ENCODE assay signal across 7 mouse cellular contexts in genomic region chr4:97757978-97758461, GRCm38 (mm10). TPM values are rescaled to one million over a fixed set of nuclear protein-coding genes. Genes with fewer than 3 reads are reported as not detected.
DNase-seq lines count a peak whose midpoint lies in the region; ATAC-seq and TF ChIP-seq lines count a peak whose summit lies in the region.

No protein-coding gene starts in this region.

- peak overlapping the region; percentile 67 for H3K4me2 ChIP-seq in heart, embryonic 12.5 days
- peak overlapping the region; percentile 74 for H3K4me2 ChIP-seq in kidney, embryonic 16.5 days (replicated peaks; ENCODE audit: low read depth, low read length)
- H3K4me2 ChIP-seq in lung, embryonic 15.5 days = peak overlapping the region; percentile 70

- peak overlapping the region; percentile 86 for H3K27ac ChIP-seq in heart, embryonic 12.5 days (ENCODE audit: poor library complexity, severe bottlenecking)
- H3K27ac ChIP-seq in kidney, embryonic 16.5 days (ENCODE audit: low read length) = peak overlapping the region; percentile 72
- H3K27ac ChIP-seq in lung, embryonic 15.5 days = peak overlapping the region; percentile 60

- 1% methylated on average over 14 of the region's 14 CpGs for WGBS in heart, embryonic 12.5 days
- WGBS in kidney, embryonic 16.5 days = under 1% methylated on average over 14 of the region's 14 CpGs
- 3% methylated on average over 14 of the region's 14 CpGs for WGBS in lung, embryonic 15.5 days

- peak overlapping the region; percentile 64 for H3K4me3 ChIP-seq in E14TG2a.4 (replicated peaks; ENCODE audit: low read length)
- peak overlapping the region; percentile 72 for H3K4me3 ChIP-seq in heart, embryonic 12.5 days
- H3K4me3 ChIP-seq in kidney, embryonic 16.5 days (ENCODE audit: low read length) = peak overlapping the region; percentile 60
- peak overlapping the region; percentile 54 for H3K4me3 ChIP-seq in lung, embryonic 15.5 days

- H3K9ac ChIP-seq in heart, embryonic 12.5 days = peak overlapping the region; percentile 76
- H3K9ac ChIP-seq in kidney, embryonic 16.5 days (replicated peaks; ENCODE audit: low read length) = peak overlapping the region; percentile 71
- H3K9ac ChIP-seq in lung, embryonic 15.5 days = peak overlapping the region; percentile 36

- H3K9me3 ChIP-seq in E14TG2a.4 (ENCODE audit: low read length) = peaks cover 5% of the 10 kb centered on the region
- H3K9me3 ChIP-seq in heart, embryonic 12.5 days (replicated peaks) = no peaks in the 10 kb centered on the region
- H3K9me3 ChIP-seq in kidney, embryonic 16.5 days (ENCODE audit: low read length) = no peaks in the 10 kb centered on the region
- H3K9me3 ChIP-seq in lung, embryonic 15.5 days = no peaks in the 10 kb centered on the region

- peaks cover 67% of the 10 kb centered on the region for H3K27me3 ChIP-seq in E14TG2a.4 (ENCODE audit: insufficient read depth, low read length)
- H3K27me3 ChIP-seq in heart, embryonic 12.5 days (replicated peaks) = no peaks in the 10 kb centered on the region
- H3K27me3 ChIP-seq in kidney, embryonic 16.5 days (ENCODE audit: insufficient read depth, low read length) = peaks cover 33% of the 10 kb centered on the region
- H3K27me3 ChIP-seq in lung, embryonic 15.5 days = no peaks in the 10 kb centered on the region

- H3K4me1 ChIP-seq in E14TG2a.4 (replicated peaks; ENCODE audit: low read depth, low read length) = peaks cover 12% of the 10 kb centered on the region
- H3K4me1 ChIP-seq in heart, embryonic 12.5 days (replicated peaks) = peaks cover 21% of the 10 kb centered on the region
- H3K4me1 ChIP-seq in kidney, embryonic 16.5 days (ENCODE audit: insufficient read depth, low read length) = peaks cover 2% of the 10 kb centered on the region
- H3K4me1 ChIP-seq in lung, embryonic 15.5 days = peaks cover 7% of the 10 kb centered on the region; the same call in 1 of the 2 replicates

- H3K36me3 ChIP-seq in E14TG2a.4 (ENCODE audit: insufficient read depth, low read length) = no peaks in the 10 kb centered on the region
- no peaks in the 10 kb centered on the region for H3K36me3 ChIP-seq in heart, embryonic 12.5 days
- H3K36me3 ChIP-seq in kidney, embryonic 16.5 days (ENCODE audit: insufficient read depth, low read length) = no peaks in the 10 kb centered on the region
- no peaks in the 10 kb centered on the region for H3K36me3 ChIP-seq in lung, embryonic 15.5 days

- ATAC-seq in heart, embryonic 12.5 days (ENCODE audit: insufficient number of reproducible peaks, low FRiP score) = peak; percentile 63; the same call in 1 of the 2 replicates
- peak; percentile 72; the same call in 1 of the 2 replicates for ATAC-seq in kidney, embryonic 16.5 days (ENCODE audit: low FRiP score, low TSS enrichment)
- ATAC-seq in lung, embryonic 15.5 days (ENCODE audit: borderline replicate concordance, extremely low read depth, low FRiP score, low TSS enrichment) = peak; percentile 58

- TF ChIP-seq CTCF in E14TG2a.4 (conservative IDR thresholded peaks at IDR 0.05; ENCODE audit: low read length) = no peak

- DNase-seq in Muller cell, postnatal 12 days (ENCODE audit: inconsistent ontology term) = peak; percentile 79
- DNase-seq in embryo, embryonic 10.5 days (ENCODE audit: low spot score) = peak; percentile 69
- DNase-seq in retina, postnatal 1 day = peak; percentile 76

RNA-seq across cellular contexts. Expression of gene Nfia, which starts 14.5 kb away (rescaled TPM):
- polyA plus RNA-seq in heart, embryonic 12.5 days (2016; fragmentation: Nextera tagmentation; extraction: Ambion mirVana) = 37.5 and 42.0 TPM in 2 replicates
- polyA plus RNA-seq in kidney, embryonic 16.5 days (2015; fragmentation: Nextera tagmentation; extraction: Ambion mirVana) = 19.9 and 25.0 TPM in 2 replicates
- polyA plus RNA-seq in lung, embryonic 15.5 days (2015; fragmentation: Nextera tagmentation; extraction: Ambion mirVana) = 44.8 and 50.2 TPM in 2 replicates

RNA-seq across cellular contexts. Expression of gene E130114P18Rik, which starts 19.9 kb away (rescaled TPM):
- polyA plus RNA-seq in heart, embryonic 12.5 days (2016; fragmentation: Nextera tagmentation; extraction: Ambion mirVana) = 0.50 and 0.74 TPM in 2 replicates
- 0.54 and 0.58 TPM in 2 replicates for polyA plus RNA-seq in kidney, embryonic 16.5 days (2015; fragmentation: Nextera tagmentation; extraction: Ambion mirVana)
- polyA plus RNA-seq in lung, embryonic 15.5 days (2015; fragmentation: Nextera tagmentation; extraction: Ambion mirVana) = 0.44 and 0.99 TPM in 2 replicates

Comparison
In these comparisons a context has a peak if more than half of its experiments do, and no peak if none do; other contexts are left out.
1. Peak in every context shown above with its lines: DNase-seq, ATAC-seq, H3K4me3 ChIP-seq and H3K27ac ChIP-seq.